Mouse (Mus musculus) kidney, adult 9 months (tissue): Measurements from ENCODE around the gene Sparc.

Experiments
- DNase-seq: peaks from one replicate; pipeline ENCODE4 v3.0.0; 2022

The Sparc gene

GRCm38 (mm10) chr11:55404659-55405457, 18.1 kb downstream of the Sparc start:
- no peak for DNase-seq

GRCm38 (mm10) chr11:55400863-55401262, 22.1 kb downstream of the Sparc start:
- no peak for DNase-seq

GRCm38 (mm10) chr11:55398371-55398770, 24.6 kb downstream of the Sparc start:
- DNase-seq = no peak

GRCm38 (mm10) chr11:55397441-55397840, 25.5 kb downstream of the Sparc start:
- DNase-seq = peak; percentile 33

GRCm38 (mm10) chr11:55397036-55397435, 25.9 kb downstream of the Sparc start:
- DNase-seq = peak; percentile 32

- no peak for DNase-seq
Measured at GRCm38 (mm10) chr11:55395073-55395642, 27.8 kb downstream of the Sparc start.

GRCm38 (mm10) chr11:55394592-55394991, 28.4 kb downstream of the Sparc start:
- no peak for DNase-seq

- no peak for DNase-seq
Measured at GRCm38 (mm10) chr11:55392474-55392873, 30.5 kb downstream of the Sparc start.

- peak; percentile 76 for DNase-seq
Measured at GRCm38 (mm10) chr11:55389778-55390177, 33.2 kb downstream of the Sparc start.

- DNase-seq = no peak
Measured at GRCm38 (mm10) chr11:55387576-55387975, 35.4 kb downstream of the Sparc start.

- peak; percentile 89 for DNase-seq
Measured at GRCm38 (mm10) chr11:55386424-55387063, 36.4 kb downstream of the Sparc start.

GRCm38 (mm10) chr11:55383463-55384045, 39.4 kb downstream of the Sparc start:
- DNase-seq = no peak

- DNase-seq = no peak
Measured at GRCm38 (mm10) chr11:55380908-55381307, 42.1 kb downstream of the Sparc start.

- peak; percentile 45 for DNase-seq
Measured at GRCm38 (mm10) chr11:55378371-55378770, 44.6 kb downstream of the Sparc start.

- DNase-seq = no peak
Measured at GRCm38 (mm10) chr11:55373838-55374237, 49.1 kb downstream of the Sparc start.

GRCm38 (mm10) chr11:55373373-55373772, 49.6 kb downstream of the Sparc start:
- no peak for DNase-seq

- DNase-seq = no peak
Measured at GRCm38 (mm10) chr11:55372001-55372400, 51.0 kb downstream of the Sparc start.

- DNase-seq = peak; percentile 34
Measured at GRCm38 (mm10) chr11:55369093-55369471, 53.9 kb downstream of the Sparc start.

- DNase-seq = peak; percentile 41
Measured at GRCm38 (mm10) chr11:55368388-55369092, 54.4 kb downstream of the Sparc start.

GRCm38 (mm10) chr11:55367783-55368182, 55.2 kb downstream of the Sparc start:
- peak; percentile 35 for DNase-seq

GRCm38 (mm10) chr11:55365840-55366239, 57.1 kb downstream of the Sparc start:
- no peak for DNase-seq

GRCm38 (mm10) chr11:55365242-55365641, 57.7 kb downstream of the Sparc start:
- no peak for DNase-seq

- no peak for DNase-seq
Measured at GRCm38 (mm10) chr11:55364662-55365061, 58.3 kb downstream of the Sparc start.
